Mouse (Mus musculus): ENCODE data around the gene Fam50b. TPM values are rescaled to one million over a fixed set of nuclear protein-coding genes. Genes with fewer than 3 reads are reported as not detected.

Gene Fam50b
- polyA plus RNA-seq, 1 experiment from 2014 or later, result not detected

- ATAC-seq, result no peak
- Histone ChIP-seq H3K36me3 (ENCODE audit: control insufficient read depth, insufficient read depth, low read length) (no peaks in the 10 kb centered on the region), H3K27ac (ENCODE audit: low read depth, low read length) (no peak overlapping the region), H3K27me3 (replicated peaks; ENCODE audit: control insufficient read depth, insufficient read depth, low read length) (no peaks in the 10 kb centered on the region), H3K9me3 (ENCODE audit: control insufficient read depth, low read length) (no peaks in the 10 kb centered on the region; the same call in 1 of the 2 replicates), H3K4me3 (ENCODE audit: low read length) (no peak overlapping the region), H3K4me1 (ENCODE audit: control insufficient read depth, insufficient read depth, low read depth, low read length) (peaks cover 7% of the 10 kb centered on the region), H3K4me2 (ENCODE audit: low read length) (no peak overlapping the region), H3K9ac (ENCODE audit: low read depth, low read length) (no peak overlapping the region)
- 96% methylated on average over 2 of the region's 2 CpGs for WGBS
Measured at GRCm38 (mm10) chr13:34727060-34727459, 7.6 kb upstream of the Fam50b start.

GRCm38 (mm10) chr13:34731551-34731950 lies 3.1 kb upstream of the Fam50b start:
- Histone ChIP-seq H3K36me3 (ENCODE audit: control insufficient read depth, insufficient read depth, low read length) (no peaks in the 10 kb centered on the region), H3K9ac (ENCODE audit: low read depth, low read length) (no peak overlapping the region), H3K9me3 (ENCODE audit: control insufficient read depth, low read length) (no peaks in the 10 kb centered on the region; the same call in 1 of the 2 replicates), H3K27me3 (replicated peaks; ENCODE audit: control insufficient read depth, insufficient read depth, low read length) (no peaks in the 10 kb centered on the region), H3K27ac (ENCODE audit: low read depth, low read length) (no peak overlapping the region), H3K4me3 (ENCODE audit: low read length) (no peak overlapping the region), H3K4me1 (ENCODE audit: control insufficient read depth, insufficient read depth, low read depth, low read length) (peaks cover under 1% of the 10 kb centered on the region), H3K4me2 (ENCODE audit: low read length) (no peak overlapping the region)
- WGBS, result 90% methylated on average over 6 of the region's 6 CpGs
- ATAC-seq, result no peak

- Histone ChIP-seq H3K4me2 (ENCODE audit: low read length) (no peak overlapping the region), H3K27me3 (replicated peaks; ENCODE audit: control insufficient read depth, insufficient read depth, low read length) (no peaks in the 10 kb centered on the region), H3K4me1 (ENCODE audit: control insufficient read depth, insufficient read depth, low read depth, low read length) (no peaks in the 10 kb centered on the region; the same call in 1 of the 2 replicates), H3K4me3 (ENCODE audit: low read length) (no peak overlapping the region), H3K9ac (ENCODE audit: low read depth, low read length) (no peak overlapping the region), H3K9me3 (ENCODE audit: control insufficient read depth, low read length) (no peaks in the 10 kb centered on the region; the same call in 1 of the 2 replicates), H3K36me3 (ENCODE audit: control insufficient read depth, insufficient read depth, low read length) (no peaks in the 10 kb centered on the region), H3K27ac (ENCODE audit: low read depth, low read length) (no peak overlapping the region)
- no peak for ATAC-seq
- 64% methylated on average over 1 of the region's 1 CpGs for WGBS
Measured at GRCm38 (mm10) chr13:34733780-34734179, 870 bp upstream of the Fam50b start.

GRCm38 (mm10) chr13:34737968-34738698 lies 3.5 kb downstream of the Fam50b start:
- no peaks in the 10 kb centered on the region for H3K36me3 ChIP-seq (ENCODE audit: control insufficient read depth, insufficient read depth, low read length)
- no peak overlapping the region for H3K27ac ChIP-seq (ENCODE audit: low read depth, low read length)
- H3K27me3 ChIP-seq (replicated peaks; ENCODE audit: control insufficient read depth, insufficient read depth, low read length), result no peaks in the 10 kb centered on the region
- H3K4me3 ChIP-seq (ENCODE audit: low read length), result no peak overlapping the region
- no peak overlapping the region for H3K4me2 ChIP-seq (ENCODE audit: low read length)
- ATAC-seq, result no peak
- no peak overlapping the region for H3K9ac ChIP-seq (ENCODE audit: low read depth, low read length)
- 66% methylated on average over 7 of the region's 7 CpGs for WGBS
- H3K4me1 ChIP-seq (ENCODE audit: control insufficient read depth, insufficient read depth, low read depth, low read length), result no peaks in the 10 kb centered on the region; the same call in 1 of the 2 replicates
- H3K9me3 ChIP-seq (ENCODE audit: control insufficient read depth, low read length), result no peaks in the 10 kb centered on the region

- H3K9ac ChIP-seq (ENCODE audit: low read depth, low read length), result no peak overlapping the region
- no peak overlapping the region for H3K4me3 ChIP-seq (ENCODE audit: low read length)
- no peak for ATAC-seq
- no peaks in the 10 kb centered on the region for H3K27me3 ChIP-seq (replicated peaks; ENCODE audit: control insufficient read depth, insufficient read depth, low read length)
- H3K4me2 ChIP-seq (ENCODE audit: low read length), result no peak overlapping the region
- H3K36me3 ChIP-seq (ENCODE audit: control insufficient read depth, insufficient read depth, low read length), result no peaks in the 10 kb centered on the region
- H3K9me3 ChIP-seq (ENCODE audit: control insufficient read depth, low read length), result no peaks in the 10 kb centered on the region
- 86% methylated on average over 1 of the region's 1 CpGs for WGBS
- no peak overlapping the region for H3K27ac ChIP-seq (ENCODE audit: low read depth, low read length)
- H3K4me1 ChIP-seq (ENCODE audit: control insufficient read depth, insufficient read depth, low read depth, low read length), result no peaks in the 10 kb centered on the region; the same call in 1 of the 2 replicates
Measured at GRCm38 (mm10) chr13:34738699-34738973, 4.0 kb downstream of the Fam50b start.

GRCm38 (mm10) chr13:34739071-34739470 lies 4.4 kb downstream of the Fam50b start:
- Histone ChIP-seq H3K27ac (ENCODE audit: low read depth, low read length) (no peak overlapping the region), H3K9ac (ENCODE audit: low read depth, low read length) (no peak overlapping the region), H3K4me1 (ENCODE audit: control insufficient read depth, insufficient read depth, low read depth, low read length) (no peaks in the 10 kb centered on the region; the same call in 1 of the 2 replicates), H3K36me3 (ENCODE audit: control insufficient read depth, insufficient read depth, low read length) (no peaks in the 10 kb centered on the region), H3K4me2 (ENCODE audit: low read length) (no peak overlapping the region), H3K9me3 (ENCODE audit: control insufficient read depth, low read length) (no peaks in the 10 kb centered on the region), H3K27me3 (replicated peaks; ENCODE audit: control insufficient read depth, insufficient read depth, low read length) (no peaks in the 10 kb centered on the region), H3K4me3 (ENCODE audit: low read length) (no peak overlapping the region)
- WGBS, result 76% methylated on average over 3 of the region's 3 CpGs
- ATAC-seq, result no peak

- WGBS, result 90% methylated on average over 9 of the region's 9 CpGs
- Histone ChIP-seq H3K4me1 (ENCODE audit: control insufficient read depth, insufficient read depth, low read depth, low read length) (no peaks in the 10 kb centered on the region), H3K36me3 (ENCODE audit: control insufficient read depth, insufficient read depth, low read length) (no peaks in the 10 kb centered on the region), H3K4me2 (ENCODE audit: low read length) (no peak overlapping the region), H3K9me3 (ENCODE audit: control insufficient read depth, low read length) (no peaks in the 10 kb centered on the region), H3K4me3 (ENCODE audit: low read length) (no peak overlapping the region), H3K9ac (ENCODE audit: low read depth, low read length) (no peak overlapping the region), H3K27ac (ENCODE audit: low read depth, low read length) (no peak overlapping the region), H3K27me3 (replicated peaks; ENCODE audit: control insufficient read depth, insufficient read depth, low read length) (no peaks in the 10 kb centered on the region)
- ATAC-seq, result no peak
Measured at GRCm38 (mm10) chr13:34741254-34741653, 6.6 kb downstream of the Fam50b start.

- Histone ChIP-seq H3K27ac (ENCODE audit: low read depth, low read length) (no peak overlapping the region), H3K4me2 (ENCODE audit: low read length) (no peak overlapping the region), H3K36me3 (ENCODE audit: control insufficient read depth, insufficient read depth, low read length) (no peaks in the 10 kb centered on the region), H3K4me1 (ENCODE audit: control insufficient read depth, insufficient read depth, low read depth, low read length) (no peaks in the 10 kb centered on the region), H3K9ac (ENCODE audit: low read depth, low read length) (no peak overlapping the region), H3K27me3 (replicated peaks; ENCODE audit: control insufficient read depth, insufficient read depth, low read length) (no peaks in the 10 kb centered on the region), H3K4me3 (ENCODE audit: low read length) (no peak overlapping the region), H3K9me3 (ENCODE audit: control insufficient read depth, low read length) (peaks cover 7% of the 10 kb centered on the region)
- 77% methylated on average over 3 of the region's 3 CpGs for WGBS
- no peak for ATAC-seq
Measured at GRCm38 (mm10) chr13:34741813-34742568, 7.3 kb downstream of the Fam50b start.

- no peak overlapping the region for H3K4me3 ChIP-seq (ENCODE audit: low read length)
- no peak for ATAC-seq
- H3K27me3 ChIP-seq (replicated peaks; ENCODE audit: control insufficient read depth, insufficient read depth, low read length), result no peaks in the 10 kb centered on the region
- no peaks in the 10 kb centered on the region for H3K4me1 ChIP-seq (ENCODE audit: control insufficient read depth, insufficient read depth, low read depth, low read length)
- no peak overlapping the region for H3K9ac ChIP-seq (ENCODE audit: low read depth, low read length)
- H3K4me2 ChIP-seq (ENCODE audit: low read length), result no peak overlapping the region
- H3K9me3 ChIP-seq (ENCODE audit: control insufficient read depth, low read length), result peaks cover 11% of the 10 kb centered on the region
- WGBS, result 96% methylated on average over 34 of the region's 34 CpGs
- H3K27ac ChIP-seq (ENCODE audit: low read depth, low read length), result no peak overlapping the region
- no peaks in the 10 kb centered on the region for H3K36me3 ChIP-seq (ENCODE audit: control insufficient read depth, insufficient read depth, low read length)
Measured at GRCm38 (mm10) chr13:34746811-34747210, 12.2 kb downstream of the Fam50b start.

Measured in hindbrain, embryonic 16.5 days (tissue).